Mouse (Mus musculus): Measurements from ENCODE around the gene Clrn1. TPM values are rescaled to one million over a fixed set of nuclear protein-coding genes. Genes with fewer than 3 reads are reported as not detected.

Clrn1 gene
- polyA plus RNA-seq, 1 experiment from 2014 or later, result 3.7 TPM

Other genes starting within 250 kb of the Clrn1 start
- not detected in 2 replicates for gene Erich6, start 248.1 kb downstream of the Clrn1 start, polyA plus RNA-seq (2015; fragmentation: Nextera tagmentation; extraction: Ambion mirVana)
- gene Siah2, start 192.9 kb downstream of the Clrn1 start, polyA plus RNA-seq (2015; fragmentation: Nextera tagmentation; extraction: Ambion mirVana), result 3.9 and 4.8 TPM in 2 replicates
- gene Mindy4b-ps, start 63.0 kb downstream of the Clrn1 start, polyA plus RNA-seq (2015; fragmentation: Nextera tagmentation; extraction: Ambion mirVana), result not detected in 2 replicates
- 2.4 and 2.5 TPM in 2 replicates for gene Med12l, start 120.5 kb upstream of the Clrn1 start, polyA plus RNA-seq (2015; fragmentation: Nextera tagmentation; extraction: Ambion mirVana)
- 1.0 and 1.5 TPM in 2 replicates for gene Gpr171, start 216.5 kb upstream of the Clrn1 start, polyA plus RNA-seq (2015; fragmentation: Nextera tagmentation; extraction: Ambion mirVana)

Measured in kidney, embryonic 15.5 days (tissue).